Mouse (Mus musculus): ENCODE data around the gene Mrpl55.
A peak's percentile ranks its signal among the peaks of the same experiment; 100 is the strongest.

Gene Mrpl55

GRCm38 (mm10) chr11:59230144-59230760 is 28.0 kb downstream of the Mrpl55 start:
- peak; percentile 54 for DNase-seq

GRCm38 (mm10) chr11:59232797-59233196 is 30.5 kb downstream of the Mrpl55 start:
- DNase-seq = no peak

- DNase-seq = peak; percentile 75
Measured at GRCm38 (mm10) chr11:59238525-59239427, 36.5 kb downstream of the Mrpl55 start.

- DNase-seq = no peak
Measured at GRCm38 (mm10) chr11:59239428-59239785, 37.1 kb downstream of the Mrpl55 start.

- no peak for DNase-seq
Measured at GRCm38 (mm10) chr11:59239796-59240195, 37.5 kb downstream of the Mrpl55 start.

- DNase-seq = no peak
Measured at GRCm38 (mm10) chr11:59241841-59242240, 39.6 kb downstream of the Mrpl55 start.

- DNase-seq = no peak
Measured at GRCm38 (mm10) chr11:59243856-59244255, 41.6 kb downstream of the Mrpl55 start.

GRCm38 (mm10) chr11:59248101-59248500 is 45.8 kb downstream of the Mrpl55 start:
- DNase-seq = no peak
